Mouse (Mus musculus): ENCODE measurements around the gene Tbcb. TPM values are rescaled to one million over a fixed set of nuclear protein-coding genes. Genes with fewer than 3 reads are reported as not detected.
"Not testable (repeated sequence)": the region's sequence is repeated elsewhere in the genome, so short reads cannot be mapped to it uniquely, and the experiment has no call there.

Gene Tbcb
- total and polyA plus RNA-seq, 3 experiments, result 36.6 to 56.7 (median 52.7) TPM

DNA sequence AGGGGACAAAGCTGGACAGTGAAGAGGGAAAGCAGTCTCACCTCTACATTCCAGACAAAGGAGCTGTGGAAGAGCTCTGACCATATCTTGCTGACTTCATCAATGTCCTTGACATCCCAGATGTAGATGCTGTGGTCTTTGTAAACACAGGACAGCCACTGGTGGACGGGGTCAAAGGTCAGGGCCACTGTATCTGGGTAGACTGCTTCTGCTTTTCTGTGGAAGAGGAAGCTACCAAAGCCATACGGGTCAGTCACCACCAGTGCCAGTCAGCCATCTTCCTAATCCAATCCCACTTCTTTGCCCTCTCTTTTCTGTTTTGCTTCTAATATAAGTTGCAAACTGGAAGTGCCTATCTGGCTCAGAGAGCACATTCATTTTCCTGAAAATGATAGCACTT, 33.0 kb upstream of the Tbcb start:
- Histone ChIP-seq H3K9ac (ENCODE audit: low read depth, low read length) (no peak overlapping the region), H3K27me3 (ENCODE audit: control insufficient read depth, insufficient read depth, low read length) (no peaks in the 10 kb centered on the region), H3K4me1 (ENCODE audit: control insufficient read depth, insufficient read depth, low read length) (no peaks in the 10 kb centered on the region), H3K4me3 (no peak overlapping the region), H3K79me2 (replicated peaks; ENCODE audit: control insufficient read depth, insufficient read depth, low read length) (no peaks in the 10 kb centered on the region), H3K36me3 (ENCODE audit: control insufficient read depth, insufficient read depth, low read length) (no peaks in the 10 kb centered on the region), H3K27ac (no peak overlapping the region)
- DNase-seq, result no peak
- no peak for TF ChIP-seq CTCF (IDR thresholded peaks at IDR 0.05)
- no peak for TF ChIP-seq EP300 (IDR thresholded peaks at IDR 0.05; ENCODE audit: insufficient read depth, low read depth, low read length)
- intact Hi-C loops (cut with DNase I), result no loop called here
- WGBS, result 82% methylated on average over 2 of the region's 2 CpGs

DNA sequence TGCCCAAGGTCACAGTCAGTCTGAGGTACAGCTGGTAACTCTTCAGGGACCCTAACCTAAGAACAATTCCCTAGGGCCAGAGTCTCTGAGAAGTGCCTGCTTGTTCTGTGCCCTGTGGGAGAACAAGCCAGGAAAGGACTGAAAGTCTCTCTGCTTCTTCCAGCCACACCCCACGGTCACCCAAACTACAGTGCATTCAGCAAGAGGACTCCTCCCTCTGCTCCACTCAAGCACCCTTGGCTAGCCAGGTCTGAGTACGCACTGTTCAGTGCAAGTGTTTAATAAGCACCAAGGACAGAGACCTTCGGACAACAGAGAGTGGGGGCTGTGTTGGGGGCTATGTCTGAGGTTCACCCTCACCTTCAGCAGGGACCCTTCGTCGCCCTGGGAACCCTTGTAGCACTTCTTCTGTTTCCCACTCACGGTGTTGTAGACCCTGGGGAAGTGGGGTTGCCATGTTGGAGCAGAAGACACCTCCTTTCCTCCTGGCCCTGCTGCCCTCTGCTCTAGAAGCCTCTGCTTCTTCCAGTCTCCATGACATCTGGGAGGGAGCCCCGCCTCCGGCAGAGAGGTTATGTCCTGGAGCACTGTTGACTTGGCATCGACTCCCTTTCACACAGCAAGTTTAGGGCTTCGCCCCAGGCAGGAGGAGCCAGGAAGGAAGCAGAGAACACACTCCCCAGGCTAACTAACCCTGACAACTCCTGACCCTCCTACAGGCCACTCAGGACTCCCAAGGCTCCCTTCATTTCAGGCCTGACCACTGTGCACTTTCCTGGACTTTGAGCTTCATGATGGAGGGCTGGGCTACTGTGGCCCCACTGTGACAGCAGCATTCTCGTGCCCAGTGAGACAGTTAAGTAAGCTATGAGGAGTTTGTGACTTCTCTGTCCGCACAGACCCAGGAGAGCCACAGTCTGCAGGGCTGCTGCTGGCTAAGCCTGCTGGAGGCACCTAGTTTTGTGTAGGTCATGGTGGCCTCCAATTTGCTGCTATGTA, 20.2 kb upstream of the Tbcb start:
- intact Hi-C loops (cut with DNase I), result no loop called here
- 74% methylated on average over 12 of the region's 12 CpGs for WGBS
- H3K4me3 ChIP-seq, result no peak overlapping the region
- H3K36me3 ChIP-seq (ENCODE audit: control insufficient read depth, insufficient read depth, low read length), result no peaks in the 10 kb centered on the region
- H3K27me3 ChIP-seq (ENCODE audit: control insufficient read depth, insufficient read depth, low read length), result no peaks in the 10 kb centered on the region
- H3K79me2 ChIP-seq (replicated peaks; ENCODE audit: control insufficient read depth, insufficient read depth, low read length), result no peaks in the 10 kb centered on the region
- no peaks in the 10 kb centered on the region for H3K4me1 ChIP-seq (ENCODE audit: control insufficient read depth, insufficient read depth, low read length)
- DNase-seq, result peak in 1 of 2 experiments; percentile 35
- H3K27ac ChIP-seq, result no peak overlapping the region
- H3K9ac ChIP-seq (ENCODE audit: low read depth, low read length), result no peak overlapping the region
- no peak for TF ChIP-seq POLR2A (IDR thresholded peaks at IDR 0.05; ENCODE audit: insufficient read depth, low read depth, low read length)
- TF ChIP-seq EP300 (IDR thresholded peaks at IDR 0.05; ENCODE audit: insufficient read depth, low read depth, low read length), result no peak
- TF ChIP-seq CTCF (IDR thresholded peaks at IDR 0.05), result no peak

DNA sequence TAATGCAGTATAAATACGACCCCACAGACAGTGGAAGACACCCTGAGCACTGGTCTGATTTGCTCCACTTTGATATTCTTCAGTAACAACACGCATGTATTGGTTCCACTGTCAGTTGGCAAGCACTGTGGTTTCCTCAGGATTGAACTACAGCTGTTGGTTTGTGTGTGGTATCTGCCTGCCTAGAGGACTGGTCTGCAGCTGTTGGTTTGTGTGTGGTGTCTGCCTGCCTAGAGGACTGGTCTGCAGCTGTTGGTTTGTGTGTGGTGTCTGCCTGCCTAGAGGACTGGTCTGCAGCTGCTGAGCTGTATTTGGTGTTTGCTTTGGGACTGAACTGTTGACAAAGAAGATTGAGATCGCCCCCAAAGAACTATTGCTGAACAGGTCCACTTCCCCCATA, 5.3 kb upstream of the Tbcb start:
- intact Hi-C loops (cut with DNase I); H3K4me3 ChIP-seq; H3K79me2 ChIP-seq (replicated peaks; ENCODE audit: control insufficient read depth, insufficient read depth, low read length); H3K27me3 ChIP-seq (ENCODE audit: control insufficient read depth, insufficient read depth, low read length); DNase-seq; H3K27ac ChIP-seq; H3K4me1 ChIP-seq (ENCODE audit: control insufficient read depth, insufficient read depth, low read length); H3K36me3 ChIP-seq (ENCODE audit: control insufficient read depth, insufficient read depth, low read length); H3K9ac ChIP-seq (ENCODE audit: low read depth, low read length): not testable (repeated sequence)
- 73% methylated on average over 3 of the region's 3 CpGs for WGBS

DNA sequence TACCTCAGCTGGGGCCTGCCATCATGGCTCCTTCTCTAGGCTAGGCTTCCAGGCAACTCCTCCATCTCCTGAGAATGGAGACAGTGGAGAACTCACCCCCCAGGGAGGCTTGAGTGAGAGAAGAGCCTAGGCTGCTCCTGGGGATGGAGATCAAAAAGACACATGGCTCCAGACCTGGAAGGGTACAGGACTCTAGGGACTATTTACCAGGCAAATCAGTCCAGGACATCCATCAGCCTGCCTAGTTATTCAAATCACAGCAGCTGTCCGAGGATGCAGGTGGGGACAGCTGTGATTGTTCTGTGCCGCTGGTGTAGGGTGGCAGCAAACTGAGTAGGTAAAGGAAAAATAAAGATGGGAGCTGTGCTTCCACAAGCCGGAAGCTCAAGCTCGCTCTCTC, 3.6 kb upstream of the Tbcb start, which contains the start of gene Ovol3:
Ovol3 (minus strand) TSS at position 101 of the 400 bp plus-strand sequence.
- no peak within 1 kb of the TSS for H3K27ac ChIP-seq
- DNase-seq, result no peak
- intact Hi-C loops (cut with DNase I), result no loop called here
- no peaks in the 10 kb centered on the region for H3K79me2 ChIP-seq (replicated peaks; ENCODE audit: control insufficient read depth, insufficient read depth, low read length)
- no peaks in the 10 kb centered on the region for H3K27me3 ChIP-seq (ENCODE audit: control insufficient read depth, insufficient read depth, low read length)
- H3K36me3 ChIP-seq (ENCODE audit: control insufficient read depth, insufficient read depth, low read length), result no peaks in the 10 kb centered on the region
- H3K9ac ChIP-seq (ENCODE audit: low read depth, low read length), result no peak within 1 kb of the TSS
- no peak within 1 kb of the TSS for H3K4me3 ChIP-seq
- H3K4me1 ChIP-seq (ENCODE audit: control insufficient read depth, insufficient read depth, low read length), result no peaks in the 10 kb centered on the region
- 80% methylated on average over 4 of the region's 4 CpGs for WGBS
- no peak for TF ChIP-seq POLR2A (IDR thresholded peaks at IDR 0.05; ENCODE audit: insufficient read depth, low read depth, low read length)
- no peak for TF ChIP-seq EP300 (IDR thresholded peaks at IDR 0.05; ENCODE audit: insufficient read depth, low read depth, low read length)
- TF ChIP-seq CTCF (IDR thresholded peaks at IDR 0.05), result no peak

DNA sequence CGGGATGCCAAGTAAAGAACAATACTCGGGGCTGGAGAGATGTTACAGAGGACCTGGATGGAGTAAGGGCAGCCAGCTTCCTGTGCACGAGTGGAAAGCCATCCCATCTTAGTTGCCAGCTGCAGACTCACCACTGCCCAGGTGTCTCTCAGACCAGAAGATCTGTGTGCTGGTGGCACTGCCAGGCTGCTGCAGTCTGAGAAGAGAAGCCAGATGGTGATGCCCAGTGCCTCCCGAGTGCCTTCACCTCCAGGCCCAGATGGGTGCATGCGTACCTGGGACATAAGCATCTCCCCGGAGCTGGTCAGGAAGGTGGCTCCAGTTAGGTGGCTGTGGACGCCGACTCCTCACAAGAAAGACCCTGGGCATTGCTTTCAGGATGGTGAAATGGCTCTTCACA, 3.0 kb upstream of the Tbcb start:
- 87% methylated on average over 8 of the region's 8 CpGs for WGBS
- TF ChIP-seq CTCF (IDR thresholded peaks at IDR 0.05) (no peak), POLR2A (IDR thresholded peaks at IDR 0.05; ENCODE audit: insufficient read depth, low read depth, low read length) (no peak), EP300 (IDR thresholded peaks at IDR 0.05; ENCODE audit: insufficient read depth, low read depth, low read length) (no peak)
- intact Hi-C loops (cut with DNase I), result no loop called here

DNA sequence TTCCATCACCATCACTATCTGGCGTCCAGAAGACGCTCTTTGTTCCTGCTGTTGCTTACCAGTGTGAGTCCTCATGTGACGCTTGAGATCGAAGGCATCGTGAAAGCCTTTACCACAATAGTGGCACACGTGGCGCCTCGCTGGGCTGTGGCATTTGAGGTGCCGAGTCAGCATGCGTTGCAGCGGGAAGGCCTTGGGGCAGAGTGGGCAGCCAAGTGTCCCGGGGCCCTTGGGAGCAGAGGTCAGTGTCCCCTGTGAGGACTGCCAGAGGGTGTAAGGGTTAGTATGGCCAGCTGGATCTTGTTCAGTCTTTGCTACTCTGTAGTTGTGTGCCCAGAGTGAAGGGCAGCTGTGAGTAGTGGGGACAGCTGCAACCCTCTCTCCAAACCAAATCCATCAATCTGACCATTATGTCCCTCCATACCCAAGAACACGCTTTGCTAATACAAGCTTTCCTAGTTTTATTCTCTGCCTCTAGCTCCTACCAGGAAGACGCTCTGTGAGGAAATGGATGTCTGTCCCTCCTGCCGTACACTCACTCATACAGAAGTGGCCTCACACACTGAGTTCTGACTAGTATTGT, 2.3 kb upstream of the Tbcb start:
- no peak overlapping the region for H3K9ac ChIP-seq (ENCODE audit: low read depth, low read length)
- H3K4me3 ChIP-seq, result no peak overlapping the region
- H3K27me3 ChIP-seq (ENCODE audit: control insufficient read depth, insufficient read depth, low read length), result no peaks in the 10 kb centered on the region
- no peaks in the 10 kb centered on the region for H3K36me3 ChIP-seq (ENCODE audit: control insufficient read depth, insufficient read depth, low read length)
- TF ChIP-seq POLR2A (IDR thresholded peaks at IDR 0.05; ENCODE audit: insufficient read depth, low read depth, low read length) (no peak), EP300 (IDR thresholded peaks at IDR 0.05; ENCODE audit: insufficient read depth, low read depth, low read length) (no peak), CTCF (IDR thresholded peaks at IDR 0.05) (no peak)
- no peaks in the 10 kb centered on the region for H3K4me1 ChIP-seq (ENCODE audit: control insufficient read depth, insufficient read depth, low read length)
- intact Hi-C loops (cut with DNase I), result no loop called here
- no peak for DNase-seq
- H3K79me2 ChIP-seq (replicated peaks; ENCODE audit: control insufficient read depth, insufficient read depth, low read length), result no peaks in the 10 kb centered on the region
- H3K27ac ChIP-seq, result no peak overlapping the region
- WGBS, result 92% methylated on average over 15 of the region's 15 CpGs

More for the DNA sequence above, 3.0 kb upstream of the Tbcb start:
- Histone ChIP-seq H3K36me3 (ENCODE audit: control insufficient read depth, insufficient read depth, low read length) (no peaks in the 10 kb centered on the region), H3K27me3 (ENCODE audit: control insufficient read depth, insufficient read depth, low read length) (no peaks in the 10 kb centered on the region), H3K79me2 (replicated peaks; ENCODE audit: control insufficient read depth, insufficient read depth, low read length) (no peaks in the 10 kb centered on the region), H3K4me1 (ENCODE audit: control insufficient read depth, insufficient read depth, low read length) (no peaks in the 10 kb centered on the region), H3K27ac (no peak overlapping the region), H3K4me3 (no peak overlapping the region), H3K9ac (ENCODE audit: low read depth, low read length) (no peak overlapping the region)
- no peak for DNase-seq
